Mouse (Mus musculus) heart, adult 2 months (tissue): ENCODE measurements around the gene Car10.

ENCODE experiments used
- CTCF ChIP-seq: fragments of 200-600 bp; IDR thresholded peaks from 2 replicates; pipeline ENCODE4 v1.8.1; 2022; ENCODE audit warnings: antibody characterized with exemption, mild to moderate bottlenecking, moderate library complexity
- EP300 ChIP-seq: fragments of 200-500 bp; IDR thresholded peaks from 2 replicates; pipeline ENCODE4 v1.6.1; 2011; ENCODE audit warnings: low read depth, low read length, control low read depth; ENCODE audit not compliant: insufficient read depth
- POLR2A ChIP-seq: fragments of 200-500 bp; IDR thresholded peaks from 2 replicates; pipeline ENCODE4 v1.6.1; 2011; ENCODE audit warnings: mild to moderate bottlenecking, low read depth, low read length, control low read depth; ENCODE audit not compliant: insufficient read depth

DNA sequence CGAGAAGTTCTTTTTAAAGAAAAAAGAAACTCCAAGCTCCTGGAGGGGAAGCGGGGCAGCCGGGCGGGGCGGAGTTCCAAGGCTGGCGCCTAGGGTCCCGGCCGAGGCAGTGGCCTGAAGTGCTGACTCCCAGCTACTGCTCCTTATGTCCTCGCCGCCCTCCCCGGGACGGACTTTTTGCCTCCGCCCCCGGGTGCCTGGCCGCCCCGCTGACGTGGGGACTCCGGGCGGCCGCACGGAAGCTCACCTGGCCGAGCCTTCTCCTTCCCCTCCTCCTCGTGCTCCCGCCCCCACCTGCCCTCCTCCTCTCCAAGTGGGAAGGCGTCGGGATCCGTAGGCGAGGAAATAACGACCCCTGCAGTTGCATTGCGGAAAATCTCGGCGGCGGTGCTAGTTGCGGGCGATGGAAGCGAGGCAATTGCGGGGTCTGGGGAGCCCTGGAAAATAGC is 1.1 kb downstream of the Car10 start:
- TF ChIP-seq EP300 (no peak), CTCF (no peak), POLR2A (no peak)
